Mouse (Mus musculus) limb, embryonic 13.5 days (tissue): Measurements from ENCODE around the gene AL607142.1. TPM values are rescaled to one million over a fixed set of nuclear protein-coding genes. Genes with fewer than 3 reads are reported as not detected.
A peak's percentile ranks its signal among the peaks of the same experiment; 100 is the strongest.

Experiments used
- ATAC-seq: fragments of 200-750 bp; cut with Nextera tagmentation; 2 replicates; pipeline ENCODE4 v1.8.0; 2017; ENCODE audit warnings: low read depth, moderate number of reproducible peaks, moderate TSS enrichment; ENCODE audit not compliant: low FRiP score
- H3K27ac ChIP-seq: fragments of 300-500 bp; sonication (generic); 2 replicates; pipeline ENCODE4 v1.5.1; 2015; ENCODE audit warnings: inconsistent platforms, mild to moderate bottlenecking, moderate library complexity
- H3K27me3 ChIP-seq: fragments of 300-500 bp; sonication (generic); 2 replicates; pipeline ENCODE4 v1.6.1; 2015; ENCODE audit warnings: mild to moderate bottlenecking, inconsistent platforms
- H3K36me3 ChIP-seq: fragments of 300-500 bp; sonication (generic); 2 replicates; pipeline ENCODE4 v1.6.1; 2015; ENCODE audit warnings: inconsistent platforms, mild to moderate bottlenecking, moderate library complexity
- H3K4me1 ChIP-seq: fragments of 300-500 bp; sonication (generic); 2 replicates; pipeline ENCODE4 v1.6.1; 2015; ENCODE audit warnings: inconsistent platforms
- H3K4me2 ChIP-seq: fragments of 300-500 bp; sonication (generic); replicated peaks from 2 replicates; pipeline ENCODE4 v1.6.1; 2015; ENCODE audit warnings: inconsistent platforms, mild to moderate bottlenecking, moderate library complexity
- H3K4me3 ChIP-seq: fragments of 300-500 bp; sonication (generic); 2 replicates; pipeline ENCODE4 v1.5.1; 2015; ENCODE audit warnings: moderate library complexity, mild to moderate bottlenecking, inconsistent platforms
- H3K9ac ChIP-seq: fragments of 300-500 bp; sonication (generic); 2 replicates; pipeline ENCODE4 v1.6.1; 2015; ENCODE audit warnings: mild to moderate bottlenecking, inconsistent platforms
- H3K9me3 ChIP-seq: fragments of 300-500 bp; sonication (generic); 2 replicates; pipeline ENCODE4 v1.6.1; 2016; ENCODE audit warnings: inconsistent platforms
- WGBS: fragments of 180-500 bp; shearing (Covaris S2); methylation state at CpG from one replicate; pipeline ENCODE4 v1.1.7; 2015; 5-methylcytosine and 5-hydroxymethylcytosine counted together
- polyA plus RNA-seq: library from polyadenylated mRNA; unstranded; fragments of >200 nt; fragmentation: Nextera tagmentation; extraction: Ambion mirVana; gene quantifications from 2 replicates; pipeline ENCODE4 v1.2.1, GENCODE M21; 2015

Gene AL607142.1
- polyA plus RNA-seq, 1 experiment from 2014 or later = not detected

- no peak overlapping the region for H3K4me2 ChIP-seq
- H3K36me3 ChIP-seq = no peaks in the 10 kb centered on the region
- H3K4me3 ChIP-seq = no peak overlapping the region
- H3K4me1 ChIP-seq = no peaks in the 10 kb centered on the region
- no peaks in the 10 kb centered on the region for H3K27me3 ChIP-seq
- no peak overlapping the region for H3K9ac ChIP-seq
- no peak for ATAC-seq
- H3K27ac ChIP-seq = no peak overlapping the region
- no peaks in the 10 kb centered on the region for H3K9me3 ChIP-seq
- 88% methylated on average over 6 of the region's 6 CpGs for WGBS
Measured at GRCm38 (mm10) chr4:120061727-120062126, 3.1 kb upstream of the AL607142.1 start.

GRCm38 (mm10) chr4:120062198-120062597 is 2.6 kb upstream of the AL607142.1 start:
- no peaks in the 10 kb centered on the region for H3K9me3 ChIP-seq
- no peak overlapping the region for H3K4me2 ChIP-seq
- WGBS = 76% methylated on average over 6 of the region's 6 CpGs
- no peak for ATAC-seq
- no peaks in the 10 kb centered on the region for H3K27me3 ChIP-seq
- no peaks in the 10 kb centered on the region for H3K36me3 ChIP-seq
- H3K4me3 ChIP-seq = no peak overlapping the region
- H3K27ac ChIP-seq = no peak overlapping the region
- H3K4me1 ChIP-seq = no peaks in the 10 kb centered on the region
- no peak overlapping the region for H3K9ac ChIP-seq

- H3K27ac ChIP-seq = no peak overlapping the region
- H3K9ac ChIP-seq = no peak overlapping the region
- H3K27me3 ChIP-seq = no peaks in the 10 kb centered on the region
- no peak overlapping the region for H3K4me3 ChIP-seq
- H3K9me3 ChIP-seq = no peaks in the 10 kb centered on the region
- 88% methylated on average over 11 of the region's 11 CpGs for WGBS
- no peak for ATAC-seq
- no peaks in the 10 kb centered on the region for H3K36me3 ChIP-seq
- H3K4me1 ChIP-seq = no peaks in the 10 kb centered on the region
- H3K4me2 ChIP-seq = no peak overlapping the region
Measured at GRCm38 (mm10) chr4:120062754-120063153, 2.0 kb upstream of the AL607142.1 start.

- no peak for ATAC-seq
- no peaks in the 10 kb centered on the region for H3K27me3 ChIP-seq
- no peak overlapping the region for H3K27ac ChIP-seq
- no peaks in the 10 kb centered on the region for H3K36me3 ChIP-seq
- H3K9me3 ChIP-seq = no peaks in the 10 kb centered on the region
- H3K4me1 ChIP-seq = no peaks in the 10 kb centered on the region
- no peak overlapping the region for H3K4me2 ChIP-seq
- H3K9ac ChIP-seq = no peak overlapping the region
- H3K4me3 ChIP-seq = no peak overlapping the region
- WGBS = 90% methylated on average over 20 of the region's 20 CpGs
Measured at GRCm38 (mm10) chr4:120063353-120064124, 1.3 kb upstream of the AL607142.1 start.

- H3K4me3 ChIP-seq = no peak overlapping the region
- H3K4me2 ChIP-seq = no peak overlapping the region
- no peak overlapping the region for H3K27ac ChIP-seq
- no peaks in the 10 kb centered on the region for H3K4me1 ChIP-seq
- H3K27me3 ChIP-seq = no peaks in the 10 kb centered on the region
- H3K9me3 ChIP-seq = no peaks in the 10 kb centered on the region
- no peak overlapping the region for H3K9ac ChIP-seq
- no peak for ATAC-seq
- WGBS = 60% methylated on average over 9 of the region's 9 CpGs
- no peaks in the 10 kb centered on the region for H3K36me3 ChIP-seq
Measured at GRCm38 (mm10) chr4:120066841-120067591, 2.2 kb downstream of the AL607142.1 start.

- WGBS = 89% methylated on average over 8 of the region's 8 CpGs
- ATAC-seq = no peak
- no peak overlapping the region for H3K27ac ChIP-seq
- H3K9ac ChIP-seq = no peak overlapping the region
- H3K4me3 ChIP-seq = no peak overlapping the region
- H3K9me3 ChIP-seq = no peaks in the 10 kb centered on the region
- H3K36me3 ChIP-seq = no peaks in the 10 kb centered on the region
- H3K27me3 ChIP-seq = no peaks in the 10 kb centered on the region
- no peak overlapping the region for H3K4me2 ChIP-seq
- no peaks in the 10 kb centered on the region for H3K4me1 ChIP-seq
Measured at GRCm38 (mm10) chr4:120067592-120068235, 2.9 kb downstream of the AL607142.1 start.

- Histone ChIP-seq H3K4me3 (no peak overlapping the region), H3K27me3 (no peaks in the 10 kb centered on the region), H3K9ac (no peak overlapping the region), H3K4me1 (peaks cover 5% of the 10 kb centered on the region; the same call in 1 of the 2 replicates), H3K9me3 (no peaks in the 10 kb centered on the region), H3K36me3 (no peaks in the 10 kb centered on the region), H3K4me2 (no peak overlapping the region), H3K27ac (no peak overlapping the region)
- 78% methylated on average over 3 of the region's 3 CpGs for WGBS
- ATAC-seq = no peak
Measured at GRCm38 (mm10) chr4:120068883-120069581, 4.2 kb downstream of the AL607142.1 start.

GRCm38 (mm10) chr4:120069582-120069980 is 4.8 kb downstream of the AL607142.1 start:
- H3K9ac ChIP-seq = no peak overlapping the region
- no peak for ATAC-seq
- H3K4me1 ChIP-seq = peaks cover 9% of the 10 kb centered on the region; the same call in 1 of the 2 replicates
- no peak overlapping the region for H3K27ac ChIP-seq
- H3K27me3 ChIP-seq = no peaks in the 10 kb centered on the region
- H3K9me3 ChIP-seq = no peaks in the 10 kb centered on the region
- 86% methylated on average over 3 of the region's 3 CpGs for WGBS
- H3K4me2 ChIP-seq = no peak overlapping the region
- H3K36me3 ChIP-seq = no peaks in the 10 kb centered on the region
- H3K4me3 ChIP-seq = no peak overlapping the region

GRCm38 (mm10) chr4:120071411-120071810 is 6.6 kb downstream of the AL607142.1 start:
- no peak for ATAC-seq
- H3K4me3 ChIP-seq = no peak overlapping the region
- H3K4me2 ChIP-seq = no peak overlapping the region
- no peaks in the 10 kb centered on the region for H3K9me3 ChIP-seq
- peaks cover 9% of the 10 kb centered on the region; the same call in 1 of the 2 replicates for H3K4me1 ChIP-seq
- no peak overlapping the region; the same call in 1 of the 2 replicates for H3K9ac ChIP-seq
- H3K27ac ChIP-seq = no peak overlapping the region
- H3K36me3 ChIP-seq = no peaks in the 10 kb centered on the region
- WGBS = 68% methylated on average over 3 of the region's 3 CpGs
- no peaks in the 10 kb centered on the region for H3K27me3 ChIP-seq

GRCm38 (mm10) chr4:120071842-120072507 is 7.2 kb downstream of the AL607142.1 start:
- ATAC-seq = no peak
- Histone ChIP-seq H3K4me2 (no peak overlapping the region), H3K27ac (no peak overlapping the region), H3K4me1 (peaks cover 9% of the 10 kb centered on the region; the same call in 1 of the 2 replicates), H3K9ac (no peak overlapping the region; the same call in 1 of the 2 replicates), H3K36me3 (no peaks in the 10 kb centered on the region), H3K4me3 (no peak overlapping the region), H3K27me3 (no peaks in the 10 kb centered on the region), H3K9me3 (no peaks in the 10 kb centered on the region)
- WGBS = 56% methylated on average over 15 of the region's 15 CpGs

GRCm38 (mm10) chr4:120074061-120074460 is 9.3 kb downstream of the AL607142.1 start:
- Histone ChIP-seq H3K36me3 (no peaks in the 10 kb centered on the region), H3K27ac (no peak overlapping the region), H3K4me2 (no peak overlapping the region), H3K4me1 (peaks cover 9% of the 10 kb centered on the region; the same call in 1 of the 2 replicates), H3K9ac (0 out of 2 replicates have a peak overlapping the region, but pooled peaks have one; percentile 13), H3K27me3 (no peaks in the 10 kb centered on the region), H3K4me3 (no peak overlapping the region), H3K9me3 (no peaks in the 10 kb centered on the region)
- ATAC-seq = no peak
- 62% methylated on average over 5 of the region's 5 CpGs for WGBS
